Mouse (Mus musculus): ENCODE measurements around the gene 4930407I10Rik. TPM values are rescaled to one million over a fixed set of nuclear protein-coding genes. Genes with fewer than 3 reads are reported as not detected.

4930407I10Rik gene
- polyA plus RNA-seq (2014; fragmentation: Illumina TruSeq; extraction: RNeasy Lipid Tissue Mini Kit (QIAGEN cat#74804); ENCODE audit: low read depth, low replicate concordance), result not detected

GRCm38 (mm10) chr15:82058719-82059201 lies at the start of gene 4930407I10Rik:
Gene 4930407I10Rik (plus strand): TSS chr15:82059151.

GRCm38 (mm10) chr15:82033762-82034161 lies 25.2 kb upstream of the 4930407I10Rik start, which contains the start of gene Desi1:
Gene Desi1 (minus strand): TSS chr15:82033862.

GRCm38 (mm10) chr15:82047080-82047883 lies 11.7 kb upstream of the 4930407I10Rik start, which contains the start of gene Snu13:
Gene Snu13 (minus strand): TSS chr15:82047598.

GRCm38 (mm10) chr15:82069898-82070297 lies 10.9 kb downstream of the 4930407I10Rik start, which contains the start of gene Mei1:
Gene Mei1 (plus strand): TSS chr15:82069996.

Other genes starting within 250 kb of the 4930407I10Rik start
- gene Tob2, start 200.4 kb upstream of the 4930407I10Rik start, polyA plus RNA-seq (2014; fragmentation: Illumina TruSeq; extraction: RNeasy Lipid Tissue Mini Kit (QIAGEN cat#74804); ENCODE audit: low read depth, low replicate concordance), result 36.4 TPM
- gene Phf5a, start 187.2 kb upstream of the 4930407I10Rik start, polyA plus RNA-seq (2014; fragmentation: Illumina TruSeq; extraction: RNeasy Lipid Tissue Mini Kit (QIAGEN cat#74804); ENCODE audit: low read depth, low replicate concordance), result 40.3 TPM
- 2,087 TPM for gene Aco2, start 186.8 kb upstream of the 4930407I10Rik start, polyA plus RNA-seq (2014; fragmentation: Illumina TruSeq; extraction: RNeasy Lipid Tissue Mini Kit (QIAGEN cat#74804); ENCODE audit: low read depth, low replicate concordance)
- 11.3 TPM for gene Polr3h, start 132.9 kb upstream of the 4930407I10Rik start, polyA plus RNA-seq (2014; fragmentation: Illumina TruSeq; extraction: RNeasy Lipid Tissue Mini Kit (QIAGEN cat#74804); ENCODE audit: low read depth, low replicate concordance)
- gene Csdc2, start 122.4 kb upstream of the 4930407I10Rik start, polyA plus RNA-seq (2014; fragmentation: Illumina TruSeq; extraction: RNeasy Lipid Tissue Mini Kit (QIAGEN cat#74804); ENCODE audit: low read depth, low replicate concordance), result 91.9 TPM
- gene Pmm1, start 98.2 kb upstream of the 4930407I10Rik start, polyA plus RNA-seq (2014; fragmentation: Illumina TruSeq; extraction: RNeasy Lipid Tissue Mini Kit (QIAGEN cat#74804); ENCODE audit: low read depth, low replicate concordance), result 34.2 TPM
- gene 1700029P11Rik, start 78.6 kb upstream of the 4930407I10Rik start, polyA plus RNA-seq (2014; fragmentation: Illumina TruSeq; extraction: RNeasy Lipid Tissue Mini Kit (QIAGEN cat#74804); ENCODE audit: low read depth, low replicate concordance), result not detected
- gene Xrcc6, start 71.3 kb upstream of the 4930407I10Rik start, polyA plus RNA-seq (2014; fragmentation: Illumina TruSeq; extraction: RNeasy Lipid Tissue Mini Kit (QIAGEN cat#74804); ENCODE audit: low read depth, low replicate concordance), result 34.2 TPM
- 18.6 TPM for gene Desi1, start 25.3 kb upstream of the 4930407I10Rik start, polyA plus RNA-seq (2014; fragmentation: Illumina TruSeq; extraction: RNeasy Lipid Tissue Mini Kit (QIAGEN cat#74804); ENCODE audit: low read depth, low replicate concordance)
- gene Snu13, start 11.6 kb upstream of the 4930407I10Rik start, polyA plus RNA-seq (2014; fragmentation: Illumina TruSeq; extraction: RNeasy Lipid Tissue Mini Kit (QIAGEN cat#74804); ENCODE audit: low read depth, low replicate concordance), result 85.5 TPM
- not detected for gene Mei1, start 10.8 kb downstream of the 4930407I10Rik start, polyA plus RNA-seq (2014; fragmentation: Illumina TruSeq; extraction: RNeasy Lipid Tissue Mini Kit (QIAGEN cat#74804); ENCODE audit: low read depth, low replicate concordance)
- 9.0 TPM for gene Ccdc134, start 68.8 kb downstream of the 4930407I10Rik start, polyA plus RNA-seq (2014; fragmentation: Illumina TruSeq; extraction: RNeasy Lipid Tissue Mini Kit (QIAGEN cat#74804); ENCODE audit: low read depth, low replicate concordance)
- gene Srebf2, start 88.0 kb downstream of the 4930407I10Rik start, polyA plus RNA-seq (2014; fragmentation: Illumina TruSeq; extraction: RNeasy Lipid Tissue Mini Kit (QIAGEN cat#74804); ENCODE audit: low read depth, low replicate concordance), result 23.7 TPM
- gene Shisa8, start 153.7 kb downstream of the 4930407I10Rik start, polyA plus RNA-seq (2014; fragmentation: Illumina TruSeq; extraction: RNeasy Lipid Tissue Mini Kit (QIAGEN cat#74804); ENCODE audit: low read depth, low replicate concordance), result not detected
- gene Tnfrsf13c, start 165.2 kb downstream of the 4930407I10Rik start, polyA plus RNA-seq (2014; fragmentation: Illumina TruSeq; extraction: RNeasy Lipid Tissue Mini Kit (QIAGEN cat#74804); ENCODE audit: low read depth, low replicate concordance), result not detected
- gene Cenpm, start 185.6 kb downstream of the 4930407I10Rik start, polyA plus RNA-seq (2014; fragmentation: Illumina TruSeq; extraction: RNeasy Lipid Tissue Mini Kit (QIAGEN cat#74804); ENCODE audit: low read depth, low replicate concordance), result 0.99 TPM
- gene 1500009C09Rik, start 193.2 kb downstream of the 4930407I10Rik start, polyA plus RNA-seq (2014; fragmentation: Illumina TruSeq; extraction: RNeasy Lipid Tissue Mini Kit (QIAGEN cat#74804); ENCODE audit: low read depth, low replicate concordance), result not detected
- 1.5 TPM for gene Sept3, start 215.7 kb downstream of the 4930407I10Rik start, polyA plus RNA-seq (2014; fragmentation: Illumina TruSeq; extraction: RNeasy Lipid Tissue Mini Kit (QIAGEN cat#74804); ENCODE audit: low read depth, low replicate concordance)
- gene Wbp2nl, start 239.8 kb downstream of the 4930407I10Rik start, polyA plus RNA-seq (2014; fragmentation: Illumina TruSeq; extraction: RNeasy Lipid Tissue Mini Kit (QIAGEN cat#74804); ENCODE audit: low read depth, low replicate concordance), result not detected